Mouse (Mus musculus) liver, embryonic 14.5 days (tissue): ENCODE results near the gene Bin2. TPM values are rescaled to one million over a fixed set of nuclear protein-coding genes. Genes with fewer than 3 reads are reported as not detected.

Experiments
- ATAC-seq: fragments of 200-750 bp; cut with Nextera tagmentation; 2 replicates; pipeline ENCODE4 v1.8.0; 2017; ENCODE audit warnings: moderate number of reproducible peaks, mild to moderate bottlenecking, moderate library complexity; ENCODE audit not compliant: insufficient read depth
- DNase-seq, 3 experiments: peaks; one replicate each; pipeline ENCODE4 v3.0.0-alpha.2; 2012 to 2013; ENCODE audit warnings: low read depth in 3 of 3, low spot score in 3 of 3
- H3K27ac ChIP-seq: fragments of 300-500 bp; sonication (generic); 2 replicates; pipeline ENCODE4 v1.5.1; 2014; ENCODE audit warnings: moderate library complexity, mild to moderate bottlenecking, control low read depth, inconsistent platforms
- H3K27me3 ChIP-seq: fragments of 300-500 bp; sonication (generic); 2 replicates; pipeline ENCODE4 v1.6.1; 2014; ENCODE audit warnings: mild to moderate bottlenecking, low read length, moderate library complexity; ENCODE audit not compliant: control insufficient read depth, insufficient read depth
- H3K36me3 ChIP-seq: fragments of 300-500 bp; sonication (generic); replicated peaks from 2 replicates; pipeline ENCODE4 v1.6.1; 2014; ENCODE audit warnings: low read depth; ENCODE audit not compliant: control insufficient read depth, insufficient read depth
- H3K4me1 ChIP-seq, 2 experiments: fragments of 200-500 bp in 1 of 2; fragments of 300-500 bp in 1 of 2; sonication (generic) in 1 of 2; replicated peaks; 2 replicates each; pipeline ENCODE4 v1.6.1; 2012 to 2014; ENCODE audit warnings: antibody characterized with exemption in 1 of 2, inconsistent platforms in 1 of 2, low read length in 1 of 2; ENCODE audit not compliant: control insufficient read depth in 2 of 2, insufficient read depth in 2 of 2
- H3K4me2 ChIP-seq: fragments of 300-500 bp; sonication (generic); 2 replicates; pipeline ENCODE4 v1.6.1; 2014; ENCODE audit warnings: low read depth, mild to moderate bottlenecking, control low read depth, moderate library complexity
- H3K4me3 ChIP-seq, 2 experiments: fragments of 200-500 bp in 1 of 2; fragments of 300-500 bp in 1 of 2; sonication (generic) in 1 of 2; 2 replicates each; pipeline ENCODE4 v1.5.1; 2012 to 2014; ENCODE audit warnings: low read depth in 2 of 2, low read length in 2 of 2, mild to moderate bottlenecking in 2 of 2, control low read depth in 1 of 2, inconsistent platforms in 1 of 2, moderate library complexity in 1 of 2; ENCODE audit not compliant: insufficient read depth in 1 of 2
- H3K9ac ChIP-seq: fragments of 300-500 bp; sonication (generic); replicated peaks from 2 replicates; pipeline ENCODE4 v1.6.1; 2014; ENCODE audit warnings: mild to moderate bottlenecking, control low read depth, moderate library complexity
- H3K9me3 ChIP-seq: fragments of 300-500 bp; sonication (generic); 2 replicates; pipeline ENCODE4 v1.6.1; 2016; ENCODE audit warnings: low read length, mixed read lengths; ENCODE audit not compliant: control insufficient read depth
- CTCF ChIP-seq: IDR thresholded peaks from 2 replicates; pipeline ENCODE4 v1.5.1; 2016; ENCODE audit warnings: antibody characterized with exemption, low read depth, control low read depth
- EP300 ChIP-seq: IDR thresholded peaks from 2 replicates; pipeline ENCODE4 v1.6.1; 2016; ENCODE audit warnings: antibody characterized with exemption, low read depth
- whole genome bisulfite sequencing: fragments of 180-500 bp; shearing (Covaris S2); extraction: QIAGEN DNeasy Blood & Tissue Kit; methylation state at CpG from one replicate; pipeline ENCODE4 v1.1.7; 2014; ENCODE audit not compliant: insufficient replicate concordance; 5-methylcytosine and 5-hydroxymethylcytosine counted together
- polyA plus RNA-seq, 2 experiments: library from polyadenylated mRNA; depleted of rRNA in 1 of 2; stranded (reverse) in 1 of 2; unstranded in 1 of 2; fragments of >200 nt; fragmentation: Nextera tagmentation in 1 of 2; extraction: Ambion mirVana in 1 of 2; gene quantifications; 2 replicates each; pipeline versions ENCODE4 v1.2.1 to v1.2.3; 2012 to 2014

Gene Bin2
- polyA plus RNA-seq, 2 experiments, result 12.7 to 17.5 TPM

DNA sequence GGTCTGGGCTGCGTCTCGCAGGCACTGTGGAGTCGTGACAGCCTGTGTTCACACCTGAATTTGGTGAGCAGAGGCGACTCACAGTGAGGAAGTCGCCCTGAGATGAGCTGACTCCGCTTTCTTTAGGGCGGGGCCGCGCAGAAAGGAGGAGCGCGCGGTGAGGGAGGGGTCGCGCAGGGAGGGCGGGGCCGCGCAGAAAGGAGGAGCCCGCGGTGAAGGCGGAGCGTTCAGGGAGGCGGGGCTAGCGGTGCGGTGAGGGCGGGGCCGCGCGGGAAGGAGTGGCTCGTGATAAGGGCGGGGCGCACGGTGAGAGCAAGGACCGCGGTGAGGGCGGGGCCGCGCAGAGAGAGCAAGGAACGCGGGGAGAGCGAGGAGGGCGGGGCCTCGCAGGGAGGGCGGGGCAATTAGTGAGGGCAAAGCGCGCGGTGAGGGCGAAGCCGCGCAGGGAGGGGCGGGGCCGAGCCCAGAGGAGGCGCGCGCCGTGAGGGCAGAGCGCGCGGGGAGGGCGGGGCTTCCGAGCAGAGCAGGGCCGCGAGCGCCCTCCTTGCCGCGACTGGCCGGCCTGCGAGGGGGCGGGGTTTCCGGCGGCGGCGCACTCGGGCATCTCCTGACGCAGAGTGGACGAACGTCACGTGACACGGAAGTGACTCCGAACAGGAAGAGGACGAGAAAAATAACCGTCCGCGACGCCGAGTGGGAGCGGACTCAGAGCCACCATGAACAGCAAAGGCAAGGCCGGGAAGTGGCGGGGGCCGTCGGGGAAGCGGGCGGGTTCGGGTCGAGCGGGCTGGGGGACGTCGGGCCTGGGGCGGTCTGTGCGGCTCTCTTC is 54.1 kb downstream of the Bin2 start, which contains the start of gene Dazap2:
Dazap2 (plus strand) TSS at position 354 of the 829 bp plus-strand sequence.
- peaks cover 11 to 17% of the 10 kb centered on the region in 2 experiments for H3K4me1 ChIP-seq
- H3K4me3 ChIP-seq, result peak within 1 kb of the TSS; percentile 77 to 81
- H3K27me3 ChIP-seq, result no peaks in the 10 kb centered on the region
- no peak for TF ChIP-seq EP300
- TF ChIP-seq CTCF, result no peak
- H3K9ac ChIP-seq, result peak within 1 kb of the TSS; percentile 96
- no peaks in the 10 kb centered on the region for H3K9me3 ChIP-seq
- peak within 1 kb of the TSS; percentile 87 for H3K4me2 ChIP-seq
- WGBS, result under 1% methylated on average over 98 of the region's 99 CpGs
- DNase-seq (peak; percentile 94 to 98 (median 96)), ATAC-seq (peak; percentile 81)
- peaks cover 35% of the 10 kb centered on the region for H3K36me3 ChIP-seq
- H3K27ac ChIP-seq, result peak within 1 kb of the TSS; percentile 94

- Histone ChIP-seq H3K27ac (peak overlapping the region; percentile 83), H3K9ac (peak overlapping the region; percentile 78), H3K9me3 (no peaks in the 10 kb centered on the region), H3K4me2 (peak overlapping the region; percentile 87), H3K27me3 (no peaks in the 10 kb centered on the region), H3K4me3 (peak overlapping the region; percentile 74 to 81), H3K36me3 (peaks cover 27% of the 10 kb centered on the region), H3K4me1 (peaks cover 11 to 17% of the 10 kb centered on the region in 2 experiments)
- ATAC-seq (peak; percentile 56), DNase-seq (peak in 2 of 3 experiments; percentile 19 to 36)
- whole genome bisulfite sequencing, result 12% methylated on average over 43 of the region's 43 CpGs
- TF ChIP-seq CTCF, result no peak
- no peak for TF ChIP-seq EP300
Measured at GRCm38 (mm10) chr15:100614218-100614995, 54.9 kb downstream of the Bin2 start.

DNA sequence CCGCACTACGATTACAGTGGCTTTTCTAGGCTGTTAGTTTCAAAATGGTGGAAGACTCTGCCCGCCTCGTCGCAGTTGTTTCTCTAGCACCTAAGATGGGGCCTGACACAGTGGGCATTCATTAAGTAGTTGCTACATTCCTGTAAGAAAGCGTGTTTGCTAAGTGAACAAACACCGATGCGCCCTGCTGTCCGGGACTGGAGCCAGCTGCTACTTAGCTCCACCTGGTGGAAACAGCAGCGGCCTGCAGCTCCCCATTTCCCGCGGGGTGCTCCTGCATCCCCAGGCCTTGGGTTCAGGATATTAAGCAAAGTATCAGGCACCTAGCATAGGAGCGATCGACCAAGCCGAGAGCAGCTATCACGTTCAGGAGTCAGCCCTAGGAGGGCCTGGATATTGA is 55.8 kb downstream of the Bin2 start:
- Histone ChIP-seq H3K4me2 (peak overlapping the region; percentile 87), H3K27me3 (no peaks in the 10 kb centered on the region), H3K27ac (no peak overlapping the region), H3K36me3 (peaks cover 19% of the 10 kb centered on the region), H3K4me3 (peak overlapping the region in 1 of 2 experiments; percentile 18; a peak in 1 of 4 replicates), H3K9me3 (no peaks in the 10 kb centered on the region), H3K9ac (no peak overlapping the region), H3K4me1 (peaks cover 11 to 17% of the 10 kb centered on the region in 2 experiments)
- no peak for ATAC-seq
- WGBS, result 13% methylated on average over 16 of the region's 16 CpGs
- DNase-seq, result peak; percentile 55 to 67 (median 55)
- TF ChIP-seq CTCF, result peak; percentile 98
- no peak for TF ChIP-seq EP300

DNA sequence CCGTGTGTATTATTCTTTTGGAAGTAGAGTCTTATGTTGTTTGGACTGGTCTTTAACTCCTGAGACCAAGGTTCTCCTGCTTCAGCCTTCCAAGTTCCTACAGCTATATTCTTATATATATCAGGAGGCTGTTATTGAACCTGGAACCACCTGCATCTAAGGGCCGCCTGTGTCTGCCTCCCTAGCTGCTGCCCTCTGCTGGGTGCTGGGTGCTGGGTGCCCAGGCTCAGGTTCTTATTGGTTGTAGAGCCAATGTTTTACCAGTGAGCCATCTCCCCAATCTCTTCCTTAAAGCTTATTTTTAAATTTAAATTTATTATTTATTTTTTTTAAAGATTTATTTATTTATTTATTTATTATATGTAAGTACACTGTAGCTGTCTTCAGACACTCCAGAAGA is 56.9 kb downstream of the Bin2 start:
- no peak overlapping the region for H3K9ac ChIP-seq
- H3K27ac ChIP-seq, result no peak overlapping the region
- H3K4me3 ChIP-seq, result no peak overlapping the region
- H3K4me1 ChIP-seq, result peaks cover 11 to 17% of the 10 kb centered on the region in 2 experiments
- no peaks in the 10 kb centered on the region for H3K9me3 ChIP-seq
- ATAC-seq (no peak), DNase-seq (no peak)
- 60% methylated on average over 2 of the region's 2 CpGs for WGBS
- H3K27me3 ChIP-seq, result no peaks in the 10 kb centered on the region
- H3K4me2 ChIP-seq, result no peak overlapping the region
- TF ChIP-seq EP300, result no peak
- peak; percentile 68 for TF ChIP-seq CTCF
- H3K36me3 ChIP-seq, result peaks cover 7% of the 10 kb centered on the region

GRCm38 (mm10) chr15:100611951-100612350 is 57.4 kb downstream of the Bin2 start:
- Histone ChIP-seq H3K9me3 (no peaks in the 10 kb centered on the region), H3K4me1 (peaks cover 11 to 16% of the 10 kb centered on the region in 2 experiments), H3K4me3 (no peak overlapping the region), H3K36me3 (peaks cover 2% of the 10 kb centered on the region), H3K27me3 (no peaks in the 10 kb centered on the region), H3K27ac (no peak overlapping the region), H3K9ac (no peak overlapping the region), H3K4me2 (no peak overlapping the region)
- DNase-seq (no peak), ATAC-seq (no peak)
- 61% methylated on average over 7 of the region's 7 CpGs for WGBS
- no peak for TF ChIP-seq EP300
- TF ChIP-seq CTCF, result no peak
